Mouse (Mus musculus): ENCODE measurements around the gene Id2.

The Id2 gene

DNA sequence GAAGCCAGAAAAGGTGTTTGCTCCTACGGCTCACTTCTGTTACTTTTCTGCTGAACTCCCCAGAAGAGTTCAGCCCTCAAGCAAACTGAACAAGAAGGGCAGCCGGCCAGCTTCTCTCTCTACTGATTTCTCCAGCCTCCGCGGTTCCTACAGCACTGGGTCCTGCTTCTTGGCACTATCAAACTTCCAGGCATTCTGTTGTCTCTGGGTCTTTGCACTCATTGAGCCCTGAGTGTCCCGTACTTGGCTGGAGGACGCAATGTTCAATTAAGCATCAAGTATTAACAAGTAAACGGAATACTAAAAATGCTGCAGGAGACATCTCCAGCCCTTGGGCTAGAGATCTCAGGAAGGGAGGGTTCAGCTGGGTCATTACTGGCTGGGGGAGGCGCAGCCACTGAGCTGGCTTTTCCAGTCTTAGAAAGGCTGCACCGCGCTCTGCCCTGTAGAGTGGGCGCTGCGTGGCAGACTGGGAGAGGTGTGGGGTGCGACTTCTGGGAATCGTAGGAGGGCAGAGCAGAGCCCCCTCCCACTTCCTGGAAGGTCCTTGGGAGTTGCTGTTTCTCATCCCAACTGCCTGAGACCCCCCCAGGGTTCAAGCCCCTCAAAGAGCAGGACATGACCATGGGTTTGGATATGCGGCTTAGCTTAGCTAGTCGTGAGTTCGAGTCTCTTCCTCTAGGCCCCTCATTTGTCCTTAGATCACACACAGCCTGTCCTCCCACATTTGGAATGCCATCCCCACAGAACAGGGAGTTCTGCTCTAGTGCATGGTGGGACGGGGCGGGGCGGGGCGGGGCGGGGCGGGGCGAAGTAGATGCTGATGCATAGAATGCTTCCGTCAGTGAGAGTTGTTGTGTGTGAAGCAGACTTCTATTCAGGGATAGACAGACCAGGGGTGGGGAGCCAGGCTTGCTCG, 13.4 kb downstream of the Id2 start:
- DNase-seq (ENCODE audit: low spot score in 2 of 2): no peak

DNA sequence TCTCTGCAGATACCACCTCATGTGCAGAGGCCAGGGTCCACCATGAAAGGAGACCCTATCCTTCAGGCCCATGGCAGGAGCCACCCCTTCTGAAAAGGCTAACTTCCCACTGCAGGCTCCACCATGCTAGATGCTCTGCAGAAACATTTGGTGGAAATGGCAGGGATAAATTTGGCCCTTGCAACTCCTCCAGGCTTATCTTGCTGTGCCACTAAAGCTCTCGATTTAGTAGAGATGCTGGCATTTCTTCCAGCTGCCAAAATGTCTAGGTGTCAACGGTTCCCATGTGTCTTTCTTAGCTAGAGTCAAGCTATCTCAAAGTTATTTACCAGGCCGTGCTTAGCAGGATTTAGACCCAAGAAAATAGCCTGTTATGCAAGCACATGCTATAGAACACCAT, 22.6 kb downstream of the Id2 start:
- DNase-seq (ENCODE audit: low spot score in 2 of 2): no peak

DNA sequence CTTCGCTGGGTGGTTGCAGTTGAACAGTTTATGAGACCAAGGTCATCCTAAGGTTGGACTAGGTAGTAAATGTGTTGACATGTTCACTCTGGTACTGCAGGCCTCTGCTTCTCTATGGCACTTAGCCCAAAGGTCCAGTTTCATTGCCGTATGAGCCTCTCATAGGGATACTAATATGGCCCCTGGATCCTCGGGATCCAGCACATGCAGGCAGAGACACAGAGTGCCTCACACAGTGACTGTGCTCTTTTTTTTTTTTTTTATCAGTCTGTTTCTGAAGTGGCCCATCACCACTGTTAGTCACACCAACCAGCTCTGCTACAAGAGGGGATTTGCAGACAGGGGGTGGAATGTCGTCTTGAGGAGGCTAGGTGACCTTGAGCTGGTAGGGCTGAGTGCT, 23.6 kb downstream of the Id2 start:
- DNase-seq (ENCODE audit: low spot score in 2 of 2): no peak

DNA sequence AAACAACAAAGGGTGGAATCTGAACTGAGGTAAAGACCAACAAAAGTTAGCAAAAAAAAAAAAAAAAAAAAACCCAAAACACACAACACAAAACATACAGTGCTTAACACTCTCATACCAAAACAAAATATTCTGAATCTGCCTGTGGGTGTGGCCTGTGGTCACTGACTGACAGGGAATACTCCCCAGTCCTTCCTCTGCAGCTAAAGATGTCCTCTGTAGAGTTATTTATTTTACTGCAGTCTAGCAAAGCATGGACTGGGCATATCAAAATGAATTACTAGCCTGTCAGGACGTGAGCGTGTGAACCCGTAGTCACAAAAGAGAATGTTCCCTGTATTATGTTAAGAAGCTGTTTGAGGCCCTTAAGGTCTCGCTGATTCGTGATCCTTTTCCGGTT, 34.7 kb downstream of the Id2 start:
- DNase-seq (ENCODE audit: low spot score in 2 of 2): no peak

DNA sequence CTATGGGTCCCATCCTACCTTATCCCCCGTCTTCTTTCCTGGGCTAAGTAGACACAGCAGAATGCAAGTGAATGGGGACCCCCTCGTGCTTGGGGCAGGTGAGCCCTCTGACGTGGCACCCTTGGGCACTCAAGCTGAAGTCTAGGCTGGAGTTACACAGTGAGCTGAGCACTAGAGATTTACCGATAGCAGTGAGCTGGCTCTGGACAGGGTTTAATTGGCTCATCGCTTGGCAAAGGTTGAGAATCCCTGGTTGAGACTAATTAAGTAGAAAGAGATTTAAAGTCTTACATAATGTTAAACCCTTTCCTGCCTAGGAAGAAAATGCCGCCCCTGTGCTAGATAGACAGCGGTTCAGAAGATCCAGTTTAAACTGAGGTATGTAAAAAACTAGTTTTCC, 36.0 kb downstream of the Id2 start:
- no peak for DNase-seq (ENCODE audit: low spot score in 2 of 2)

DNA sequence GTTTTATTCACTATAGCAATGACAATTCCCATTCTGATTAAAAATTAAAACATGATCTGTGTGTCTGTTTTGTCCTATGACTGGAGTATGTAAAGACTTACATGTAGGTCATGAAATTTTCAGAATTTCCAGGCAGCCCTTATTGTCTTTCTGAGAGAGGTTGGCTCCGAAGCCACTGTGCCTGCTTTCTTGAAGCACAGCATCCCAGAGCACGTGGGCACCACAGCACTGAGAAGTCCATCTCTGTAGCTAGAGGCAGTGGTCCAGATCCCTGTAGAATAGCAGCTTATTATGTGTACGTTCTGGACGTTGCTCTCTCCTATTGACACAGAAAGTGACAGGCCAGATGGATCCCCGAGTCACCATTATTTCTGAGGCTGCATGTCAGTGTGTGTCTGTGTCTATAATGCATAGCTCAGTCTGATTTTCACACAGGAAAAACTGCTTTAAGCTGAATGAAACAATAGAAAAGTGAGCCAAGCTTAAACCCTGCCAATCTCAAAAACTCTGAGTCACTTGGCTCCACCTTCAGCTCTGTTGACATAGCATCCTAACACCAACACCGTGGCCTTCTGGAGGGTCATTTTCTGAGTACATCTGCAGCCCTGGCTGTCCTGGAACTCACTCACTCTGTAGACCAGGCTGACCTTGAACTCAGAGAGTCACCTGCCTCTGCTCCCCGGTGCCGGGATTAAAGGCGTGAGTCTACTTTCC, 37.3 kb downstream of the Id2 start:
- no peak for DNase-seq (ENCODE audit: low spot score in 2 of 2)

DNA sequence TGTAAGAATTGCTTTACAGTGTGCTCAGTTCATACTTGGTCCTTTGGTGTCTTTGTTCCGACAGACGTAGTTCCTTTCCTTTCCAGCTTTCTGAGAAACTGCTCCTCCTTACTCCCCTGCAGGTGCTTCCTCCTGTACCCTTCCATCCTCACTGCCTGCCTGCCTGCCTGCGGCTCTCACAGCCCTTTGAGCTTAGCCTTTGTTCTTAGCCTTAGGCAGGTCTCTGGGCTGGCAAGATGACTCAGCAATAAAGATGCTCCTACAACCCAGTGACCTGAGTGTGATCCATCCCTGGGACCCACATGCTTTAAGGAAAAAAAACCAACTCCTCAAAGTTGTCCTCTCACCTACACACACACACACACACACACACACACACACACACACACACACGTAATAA, 42.0 kb downstream of the Id2 start:
- no peak for DNase-seq (ENCODE audit: low spot score in 2 of 2)

DNA sequence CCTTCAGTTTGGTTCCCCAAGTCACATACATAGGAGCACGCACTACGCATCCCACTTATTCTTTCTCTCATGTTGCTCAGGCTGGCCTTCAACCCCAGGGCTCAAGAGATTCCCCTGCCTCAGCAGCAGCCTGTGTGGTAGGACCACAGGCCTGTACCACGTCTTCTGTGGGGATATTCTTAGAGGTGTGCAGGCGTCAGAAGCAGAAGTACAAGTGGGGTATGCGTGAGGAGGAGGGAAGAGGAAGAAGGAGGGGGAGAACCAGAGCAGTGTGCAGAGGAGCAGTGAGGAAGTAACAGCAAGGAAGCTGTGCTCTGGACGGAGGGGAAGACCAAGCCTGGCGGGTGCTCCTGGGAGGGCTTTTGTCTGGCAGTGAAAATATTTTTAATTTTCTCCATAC, 42.4 kb downstream of the Id2 start:
- no peak for DNase-seq (ENCODE audit: low spot score in 2 of 2)

DNA sequence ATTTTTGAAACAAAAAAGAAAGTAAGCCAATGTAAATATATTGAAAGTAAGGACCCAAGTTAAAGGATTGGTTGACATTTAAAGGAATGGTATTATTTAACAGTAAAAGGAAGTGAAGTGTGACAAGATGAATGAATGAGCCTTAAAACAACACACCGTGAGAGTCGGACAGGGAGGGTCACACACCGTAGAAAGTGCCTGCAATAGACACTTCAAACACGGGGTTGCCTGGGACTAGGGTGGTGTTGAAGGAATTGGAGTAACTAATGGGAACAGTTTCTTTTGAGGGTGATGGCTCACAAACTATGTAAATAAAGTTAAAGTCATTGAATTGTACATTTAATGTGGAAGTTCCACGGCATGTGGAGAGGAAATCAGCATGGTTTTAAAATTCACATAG, 47.7 kb downstream of the Id2 start:
- no peak for DNase-seq (ENCODE audit: low spot score in 2 of 2)

DNA sequence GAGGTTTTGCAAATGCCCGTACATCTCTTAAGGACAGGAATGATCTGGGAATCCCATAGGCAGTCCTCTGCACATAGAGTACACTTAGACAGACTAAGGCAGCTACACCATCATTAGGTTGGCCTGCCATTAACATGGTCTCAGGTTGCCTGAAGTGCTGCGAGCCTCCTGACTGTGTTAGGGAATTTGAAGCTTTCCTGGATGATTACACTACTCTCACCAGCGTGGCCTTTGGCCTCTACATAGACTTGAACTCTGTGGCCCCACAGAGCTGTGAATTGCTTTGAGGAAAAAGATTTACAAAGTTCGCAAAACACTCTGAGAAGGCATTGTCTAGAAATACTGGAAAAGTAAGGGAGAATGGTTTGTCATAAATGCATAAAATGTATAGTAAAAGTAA, 52.4 kb downstream of the Id2 start:
- no peak for DNase-seq (ENCODE audit: low spot score in 2 of 2)

DNA sequence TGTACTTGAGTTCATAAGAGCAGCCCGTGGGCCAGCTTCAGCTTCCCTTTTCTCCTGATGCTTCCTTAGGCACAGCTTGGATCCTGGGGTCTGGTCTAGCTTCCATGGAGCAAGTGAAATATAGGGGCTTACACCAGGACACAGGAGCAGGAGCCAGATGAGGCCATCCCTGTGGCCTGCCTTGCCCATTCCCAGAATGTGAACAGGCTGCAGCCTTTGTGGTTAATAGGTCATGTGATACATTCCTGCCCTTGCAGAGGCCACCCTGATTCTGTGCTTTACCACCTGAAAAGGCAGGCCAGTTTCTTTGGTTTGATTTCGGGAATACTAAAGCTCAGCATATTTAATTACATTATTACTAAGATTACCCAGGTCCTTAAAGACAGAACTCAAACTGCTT, 52.9 kb downstream of the Id2 start:
- DNase-seq (ENCODE audit: low spot score in 2 of 2): no peak
